Mouse (Mus musculus): ENCODE results near the gene Cux2.
A peak's percentile ranks its signal among the peaks of the same experiment; 100 is the strongest.

The Cux2 gene

GRCm38 (mm10) chr5:122059060-122060017, 9.4 kb upstream of the Cux2 start:
- DNase-seq, result peak; percentile 52 to 79

GRCm38 (mm10) chr5:122057622-122058021, 7.7 kb upstream of the Cux2 start:
- peak in 1 of 2 experiments; percentile 29 for DNase-seq

- no peak for DNase-seq
These were observed 6.7 kb upstream of the Cux2 start for GRCm38 (mm10) chr5:122056557-122056956.

- peak; percentile 64 to 68 for DNase-seq
These were observed 4.4 kb upstream of the Cux2 start for GRCm38 (mm10) chr5:122054130-122054843.

- no peak for DNase-seq
These were observed 3.7 kb upstream of the Cux2 start for GRCm38 (mm10) chr5:122053587-122053986.

- no peak for DNase-seq
These were observed 867 bp upstream of the Cux2 start for GRCm38 (mm10) chr5:122050832-122051105.

- peak in 1 of 2 experiments; percentile 72 for DNase-seq
These were observed 262 bp downstream of the Cux2 start for GRCm38 (mm10) chr5:122049664-122050016.

- peak in 1 of 2 experiments; percentile 23 for DNase-seq
These were observed 927 bp downstream of the Cux2 start for GRCm38 (mm10) chr5:122048686-122049663.

- DNase-seq, result no peak
These were observed 1.6 kb downstream of the Cux2 start for GRCm38 (mm10) chr5:122048252-122048651.

GRCm38 (mm10) chr5:122047791-122048190, 2.1 kb downstream of the Cux2 start:
- DNase-seq, result no peak

- DNase-seq, result no peak
These were observed 6.3 kb downstream of the Cux2 start for GRCm38 (mm10) chr5:122043567-122043966.

- DNase-seq, result no peak
These were observed 14.6 kb downstream of the Cux2 start for GRCm38 (mm10) chr5:122035278-122035677.

GRCm38 (mm10) chr5:122033167-122033478, 16.8 kb downstream of the Cux2 start:
- no peak for DNase-seq

- no peak for DNase-seq
These were observed 17.3 kb downstream of the Cux2 start for GRCm38 (mm10) chr5:122032471-122033166.

GRCm38 (mm10) chr5:122031146-122031545, 18.8 kb downstream of the Cux2 start:
- no peak for DNase-seq

GRCm38 (mm10) chr5:122030640-122031039, 19.3 kb downstream of the Cux2 start:
- DNase-seq, result no peak

- DNase-seq, result no peak
These were observed 23.1 kb downstream of the Cux2 start for GRCm38 (mm10) chr5:122026771-122027170.

GRCm38 (mm10) chr5:122026284-122026683, 23.6 kb downstream of the Cux2 start:
- DNase-seq, result no peak

GRCm38 (mm10) chr5:122025117-122025516, 24.8 kb downstream of the Cux2 start:
- DNase-seq, result no peak

GRCm38 (mm10) chr5:122019288-122019687, 30.6 kb downstream of the Cux2 start:
- DNase-seq, result no peak

- no peak for DNase-seq
These were observed 32.1 kb downstream of the Cux2 start for GRCm38 (mm10) chr5:122017778-122018177.

GRCm38 (mm10) chr5:122017269-122017668, 32.6 kb downstream of the Cux2 start:
- DNase-seq, result no peak
